Mouse (Mus musculus) cerebellum, adult 9-10 months (tissue): ENCODE data around the gene Aldh1b1.
A peak's percentile ranks its signal among the peaks of the same experiment; 100 is the strongest.

Source experiments
- DNase-seq: peaks from one replicate; pipeline ENCODE4 v3.0.0; 2022

The Aldh1b1 gene

DNA sequence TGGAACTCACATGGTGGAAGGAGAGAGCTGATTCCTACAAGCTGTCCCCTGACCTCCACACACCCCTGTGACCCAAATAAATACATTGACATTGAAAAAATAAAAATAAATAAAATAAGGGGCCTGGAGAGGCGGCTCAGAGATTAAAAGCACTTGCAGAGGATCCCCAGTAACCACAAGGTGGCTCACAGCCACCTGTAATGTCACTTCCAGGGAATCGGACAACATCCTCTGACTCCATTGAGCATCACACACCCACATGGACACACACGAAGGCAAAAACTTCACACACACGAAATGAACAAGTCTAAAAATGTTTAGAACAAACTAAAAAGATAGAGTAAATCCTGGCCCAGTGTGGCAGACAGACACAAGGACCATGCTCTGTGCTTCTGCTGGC lies 12.1 kb upstream of the Aldh1b1 start:
- DNase-seq, result no peak

DNA sequence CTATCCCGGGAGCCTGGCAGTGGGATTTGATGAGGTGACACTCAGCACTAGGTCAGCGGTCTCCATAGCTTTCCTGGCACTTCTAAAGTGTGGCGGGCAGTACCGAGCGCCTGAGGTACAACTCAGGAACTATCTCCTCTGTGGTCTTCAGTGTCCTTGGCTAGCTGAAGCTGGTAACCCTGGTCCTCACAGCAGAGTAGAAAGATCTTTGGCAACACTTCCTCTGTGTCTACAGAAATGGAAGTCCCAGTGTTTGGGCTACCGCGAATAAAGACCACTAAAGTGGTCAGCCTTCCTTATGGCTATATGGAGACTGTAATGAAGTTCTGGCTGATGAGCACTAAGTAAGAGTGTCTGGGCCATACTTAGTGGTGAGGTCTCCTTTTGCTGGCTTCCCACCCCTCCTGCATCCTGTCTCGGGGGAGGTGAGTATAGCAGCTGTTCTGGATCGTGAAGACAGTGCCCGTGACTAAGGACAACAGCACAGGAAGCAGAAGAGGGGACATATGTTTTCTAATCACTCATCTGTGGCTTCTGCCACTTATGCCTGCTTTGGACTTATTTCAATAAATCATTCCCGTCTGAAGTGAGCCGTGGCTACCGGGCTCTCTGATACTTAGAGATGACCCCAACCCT lies 10.3 kb upstream of the Aldh1b1 start:
- DNase-seq, result no peak

DNA sequence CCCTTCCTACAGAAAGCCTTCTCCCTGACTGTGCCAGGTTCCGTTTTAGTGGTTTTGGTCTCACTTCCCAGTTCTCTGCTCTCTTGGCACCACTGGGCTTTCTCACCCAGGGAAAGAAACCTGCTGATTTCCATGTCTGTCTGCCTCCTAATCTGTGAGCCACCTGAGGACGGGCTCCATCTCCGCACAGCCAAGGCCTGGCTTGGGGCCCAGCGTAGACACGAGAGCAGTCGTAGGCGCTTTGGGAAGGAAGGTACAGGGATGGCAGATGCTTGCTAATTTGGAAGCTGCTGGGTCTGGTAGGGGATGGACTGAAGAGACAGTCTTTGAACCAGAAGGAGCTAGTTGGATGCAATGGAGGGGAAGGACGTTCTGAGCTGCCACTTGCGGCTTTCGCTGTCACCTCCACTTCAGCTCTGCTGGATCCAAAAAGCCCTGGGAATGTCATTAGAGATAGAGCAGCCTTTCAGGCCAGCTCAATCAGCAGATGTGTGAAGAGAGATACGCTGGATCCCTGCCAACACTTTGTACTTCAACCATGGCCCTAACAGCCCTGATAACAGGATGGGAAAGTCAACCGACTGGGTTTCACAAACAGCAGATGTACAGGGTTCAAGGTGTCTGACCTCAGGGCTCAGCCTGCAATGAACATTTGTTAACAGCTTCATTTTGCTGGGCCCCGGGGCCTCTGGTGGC lies 9.4 kb upstream of the Aldh1b1 start:
- peak; percentile 81 for DNase-seq

DNA sequence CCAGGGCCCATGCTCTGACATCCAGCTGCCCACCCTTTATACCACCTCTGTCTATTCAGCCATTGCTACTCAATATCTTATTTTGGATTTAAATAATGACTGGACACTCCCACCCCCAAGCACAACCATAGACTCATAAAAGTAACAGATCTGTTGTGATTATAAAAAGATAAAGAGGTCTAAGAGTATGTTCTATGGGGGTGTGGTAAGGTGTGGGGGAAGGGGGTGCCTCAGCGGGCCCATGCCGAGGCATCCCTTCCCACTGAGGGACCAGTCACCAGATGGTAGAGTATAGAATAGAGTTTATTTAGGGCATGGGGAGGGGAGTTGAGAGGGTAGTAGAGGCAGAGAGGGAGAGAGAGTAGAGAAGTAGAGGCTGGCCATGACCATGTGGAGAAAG lies 8.8 kb upstream of the Aldh1b1 start:
- no peak for DNase-seq

DNA sequence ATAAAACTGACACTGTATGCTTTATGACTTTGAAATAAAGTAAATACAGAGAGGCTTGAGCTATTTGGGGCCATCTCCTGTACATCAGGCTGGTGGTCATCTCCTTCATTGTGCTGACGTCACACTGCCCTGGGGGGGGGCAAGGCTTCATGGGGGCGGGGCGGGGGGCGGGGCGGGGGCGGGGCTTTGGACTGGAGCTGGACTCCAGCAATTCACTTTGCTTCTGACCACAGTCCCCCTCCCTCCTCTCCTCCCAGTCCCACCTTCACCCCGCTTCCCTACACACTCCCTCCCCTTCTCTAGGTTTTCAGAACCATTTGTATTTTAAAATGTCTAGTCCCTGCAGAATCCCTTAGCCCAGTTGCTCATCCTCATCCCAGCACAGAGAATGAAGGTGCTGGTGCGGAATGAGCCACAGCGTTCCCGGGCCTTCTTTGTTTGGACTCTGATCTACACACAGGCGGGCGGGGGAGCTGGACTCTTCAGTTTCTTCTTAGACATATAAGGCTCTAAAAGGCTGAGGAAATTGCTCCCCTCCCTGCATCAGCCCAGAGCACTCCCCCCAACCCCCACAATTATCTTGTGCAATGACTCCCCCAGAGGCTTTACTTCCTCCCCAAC lies 3.5 kb upstream of the Aldh1b1 start:
- DNase-seq, result no peak

GRCm38 (mm10) chr4:45796760-45797159 lies 2.1 kb upstream of the Aldh1b1 start:
- no peak for DNase-seq

DNA sequence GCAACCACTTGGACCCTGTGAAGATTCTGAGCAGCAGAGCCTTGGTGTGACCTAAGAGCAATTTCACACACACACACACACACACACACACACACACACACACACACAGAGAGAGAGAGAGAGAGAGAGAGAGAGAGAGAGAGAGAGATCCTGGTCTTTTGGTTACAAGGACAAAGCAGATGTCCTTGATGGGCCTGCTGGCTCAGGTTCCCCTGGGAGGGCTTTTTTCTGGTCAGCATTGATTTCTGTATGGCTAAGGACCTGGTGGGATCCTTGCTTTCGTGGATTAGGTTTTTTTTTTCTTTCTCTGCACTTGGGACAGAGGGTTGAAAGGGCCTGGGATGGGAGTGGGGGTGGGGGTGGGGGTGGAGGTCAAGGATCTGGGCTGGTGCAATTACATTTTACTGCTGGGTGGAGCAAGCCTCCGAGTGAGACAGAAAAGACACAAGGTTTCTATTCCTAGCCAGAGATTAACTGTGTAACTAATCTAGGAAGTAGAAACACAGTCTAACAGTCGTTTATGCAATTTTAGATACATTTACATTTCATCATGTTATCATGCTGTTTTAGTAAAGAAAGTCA lies 1.2 kb downstream of the Aldh1b1 start:
- DNase-seq, result no peak

- DNase-seq, result no peak
These were observed 4.1 kb downstream of the Aldh1b1 start for GRCm38 (mm10) chr4:45802900-45803299.

- DNase-seq, result no peak
These were observed 9.2 kb downstream of the Aldh1b1 start for GRCm38 (mm10) chr4:45808034-45808433.

DNA sequence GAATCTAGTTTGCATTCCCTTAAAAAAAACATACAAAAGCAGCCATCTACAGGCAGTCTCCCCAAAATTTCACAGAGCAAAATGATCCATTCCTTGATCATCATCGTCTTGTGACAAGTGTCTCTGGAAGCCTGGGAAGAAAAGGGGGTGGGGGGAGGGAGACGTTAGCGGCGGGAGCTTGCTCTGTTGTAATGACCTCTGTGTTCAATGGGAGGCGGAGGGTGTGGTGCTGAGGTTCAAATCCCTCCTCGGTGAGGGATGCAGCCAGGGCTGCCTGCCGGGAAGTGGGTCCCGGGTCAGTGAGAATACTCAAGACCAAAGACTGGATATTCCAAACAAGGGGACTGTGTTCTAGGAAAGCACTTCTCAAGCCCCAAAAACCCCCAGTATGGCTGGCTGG lies 12.4 kb downstream of the Aldh1b1 start:
- DNase-seq, result no peak

DNA sequence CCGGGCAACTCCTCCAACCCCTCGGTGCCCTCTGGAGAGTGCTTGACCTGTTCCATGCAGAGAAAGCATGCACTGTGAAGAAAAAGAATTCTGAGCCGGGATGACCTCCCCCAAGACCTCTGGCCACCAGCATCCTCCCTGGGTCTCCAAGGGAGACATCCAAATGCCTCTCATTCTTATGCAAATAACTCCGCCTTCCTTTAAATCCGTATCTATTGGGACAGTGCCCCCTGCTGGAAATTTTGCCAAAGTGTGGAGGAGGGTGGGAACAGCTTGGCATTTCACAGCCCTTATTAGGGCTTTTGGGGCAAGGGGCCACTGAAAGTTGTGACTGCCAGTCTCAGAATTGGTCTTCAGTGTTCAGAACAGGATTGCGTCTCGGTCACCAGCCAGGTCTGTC lies 16.7 kb downstream of the Aldh1b1 start:
- DNase-seq, result peak; percentile 26

- no peak for DNase-seq
These were observed 20.0 kb downstream of the Aldh1b1 start for GRCm38 (mm10) chr4:45818814-45819207.

- no peak for DNase-seq
These were observed 20.5 kb downstream of the Aldh1b1 start for GRCm38 (mm10) chr4:45819208-45819931.

GRCm38 (mm10) chr4:45820074-45820830 lies 21.4 kb downstream of the Aldh1b1 start:
- DNase-seq, result peak; percentile 22

DNA sequence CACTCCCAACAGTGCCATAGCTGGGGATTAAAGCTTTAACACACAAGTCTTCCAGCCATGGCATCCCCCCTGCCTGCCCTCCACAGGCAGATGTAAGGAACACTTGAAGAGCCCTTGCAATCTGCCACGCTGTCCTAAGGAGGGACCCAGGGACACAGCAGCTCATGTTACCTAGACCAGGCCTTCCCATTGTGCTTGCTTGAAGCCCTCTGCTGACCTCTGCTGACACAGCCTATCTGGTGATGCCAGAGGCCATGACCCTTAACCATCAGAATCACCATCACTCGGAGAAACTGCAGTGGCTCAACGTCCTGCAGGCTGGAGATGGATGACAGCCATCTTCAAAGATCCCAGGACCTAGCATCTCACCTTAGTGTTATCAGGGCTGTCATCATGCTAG lies 23.2 kb downstream of the Aldh1b1 start:
- no peak for DNase-seq

- DNase-seq, result no peak
These were observed 24.2 kb downstream of the Aldh1b1 start for GRCm38 (mm10) chr4:45822781-45823575.

- no peak for DNase-seq
These were observed 25.4 kb downstream of the Aldh1b1 start for GRCm38 (mm10) chr4:45824049-45824760.

GRCm38 (mm10) chr4:45824761-45825556 lies 26.1 kb downstream of the Aldh1b1 start:
- DNase-seq, result no peak

- DNase-seq, result no peak
These were observed 27.6 kb downstream of the Aldh1b1 start, which contains the start of gene Igfbpl1 for GRCm38 (mm10) chr4:45826275-45827040. Gene Igfbpl1 (minus strand): TSS chr4:45826923.
